Mouse (Mus musculus): ENCODE measurements at regions not wholly inside any gene's neighbourhood (a gene's known extent, or its start where the extent isn't known, plus 50 kb on each side); places are given as distances from the start of the nearest gene placed in this dataset.

- ATAC-seq (ENCODE audit: poor library complexity, severe bottlenecking) = no peak
Measured at GRCm38 (mm10) chr1:136717830-136718517, 93.3 kb downstream of the Zfp281 start.

GRCm38 (mm10) chr1:136723839-136724443, 99.2 kb downstream of the Zfp281 start:
- ATAC-seq (ENCODE audit: poor library complexity, severe bottlenecking) = no peak

GRCm38 (mm10) chr1:136725242-136725641, 100.5 kb downstream of the Zfp281 start:
- no peak for ATAC-seq (ENCODE audit: poor library complexity, severe bottlenecking)

DNA sequence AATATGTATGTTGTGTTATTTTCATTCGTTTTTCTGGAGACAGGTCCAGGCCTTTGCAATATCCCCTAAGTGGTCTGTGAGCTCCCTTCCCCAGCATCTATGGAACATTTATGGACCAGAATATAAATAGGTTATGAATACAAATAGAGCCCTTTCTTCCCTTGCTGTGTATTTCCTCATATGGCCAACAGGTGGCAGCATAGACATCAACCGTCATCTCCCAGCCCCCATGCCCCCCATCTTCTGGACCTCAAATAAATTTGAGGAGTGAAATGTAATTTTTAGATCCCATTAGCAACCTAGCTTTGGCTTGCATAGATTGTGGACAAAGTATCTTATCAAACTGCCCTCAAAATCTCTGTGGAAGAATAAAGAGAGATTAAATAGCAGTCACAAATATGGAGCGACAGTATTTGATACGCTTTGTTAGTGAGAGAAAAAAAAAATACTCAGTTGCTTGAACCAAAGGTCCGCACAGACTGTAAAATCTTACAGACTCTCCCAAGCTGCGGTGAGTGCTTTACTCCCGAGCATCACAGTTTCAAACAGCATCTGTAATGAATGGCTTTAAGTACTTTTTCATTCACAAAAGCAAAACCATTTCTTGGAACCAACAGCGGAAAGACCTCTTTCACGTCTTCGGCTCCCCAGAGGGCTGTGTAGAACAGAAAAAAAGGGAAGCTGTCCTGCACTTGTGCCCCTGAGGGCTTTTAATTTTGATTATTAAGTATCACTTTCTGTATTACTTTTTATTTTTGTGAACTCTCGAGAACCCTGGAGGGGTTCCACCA, 101.6 kb downstream of the Zfp281 start:
- peak; percentile 80 for ATAC-seq (ENCODE audit: poor library complexity, severe bottlenecking)

- ATAC-seq (ENCODE audit: poor library complexity, severe bottlenecking) = no peak
Measured at GRCm38 (mm10) chr1:136727868-136728631, 103.3 kb downstream of the Zfp281 start.

DNA sequence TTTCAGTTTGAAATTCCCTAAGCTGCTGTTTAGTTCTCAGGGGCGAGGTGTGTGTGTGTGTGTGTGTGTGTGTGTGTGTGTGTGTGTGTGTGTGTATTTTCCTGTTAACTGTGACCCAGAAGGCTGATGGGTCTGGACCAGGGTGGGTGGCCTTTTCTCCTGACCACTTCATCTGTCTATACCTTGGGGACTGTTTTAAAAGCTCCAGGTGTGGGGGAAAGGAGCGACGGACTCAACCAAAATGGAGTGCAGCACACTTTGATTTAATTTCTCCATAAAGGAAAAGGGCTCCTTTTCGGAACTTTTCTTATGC, 103.9 kb downstream of the Zfp281 start:
- ATAC-seq (ENCODE audit: poor library complexity, severe bottlenecking) = no peak

- ATAC-seq (ENCODE audit: poor library complexity, severe bottlenecking) = no peak
Measured at GRCm38 (mm10) chr1:136730638-136731037, 105.9 kb downstream of the Zfp281 start.

- ATAC-seq (ENCODE audit: poor library complexity, severe bottlenecking) = no peak
Measured at GRCm38 (mm10) chr1:136738030-136738429, 113.3 kb downstream of the Zfp281 start.

GRCm38 (mm10) chr1:136739486-136739885, 114.8 kb downstream of the Zfp281 start:
- peak; percentile 84 for ATAC-seq (ENCODE audit: poor library complexity, severe bottlenecking)

DNA sequence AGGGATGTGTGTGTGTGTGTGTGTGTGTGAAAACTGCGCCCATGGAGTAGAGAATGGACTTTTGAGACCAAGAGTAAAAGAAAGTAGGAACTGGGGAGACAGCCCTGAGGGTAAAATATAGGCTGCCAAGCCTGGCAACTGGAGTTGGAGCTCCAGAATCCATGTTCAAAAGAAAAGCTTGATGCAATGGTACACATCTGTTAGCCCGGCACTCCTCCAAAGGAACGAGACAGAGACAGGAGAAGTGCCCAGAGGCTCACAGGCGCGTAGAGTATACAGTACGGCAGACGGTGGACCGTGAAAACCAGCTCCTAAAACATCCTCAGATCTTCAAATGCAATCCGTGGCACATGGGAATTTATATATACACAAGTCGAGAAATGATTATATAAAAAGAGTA, 116.4 kb downstream of the Zfp281 start:
- ATAC-seq (ENCODE audit: poor library complexity, severe bottlenecking) = no peak

GRCm38 (mm10) chr1:136749188-136749587, 124.5 kb downstream of the Zfp281 start:
- ATAC-seq (ENCODE audit: poor library complexity, severe bottlenecking) = peak; percentile 76

DNA sequence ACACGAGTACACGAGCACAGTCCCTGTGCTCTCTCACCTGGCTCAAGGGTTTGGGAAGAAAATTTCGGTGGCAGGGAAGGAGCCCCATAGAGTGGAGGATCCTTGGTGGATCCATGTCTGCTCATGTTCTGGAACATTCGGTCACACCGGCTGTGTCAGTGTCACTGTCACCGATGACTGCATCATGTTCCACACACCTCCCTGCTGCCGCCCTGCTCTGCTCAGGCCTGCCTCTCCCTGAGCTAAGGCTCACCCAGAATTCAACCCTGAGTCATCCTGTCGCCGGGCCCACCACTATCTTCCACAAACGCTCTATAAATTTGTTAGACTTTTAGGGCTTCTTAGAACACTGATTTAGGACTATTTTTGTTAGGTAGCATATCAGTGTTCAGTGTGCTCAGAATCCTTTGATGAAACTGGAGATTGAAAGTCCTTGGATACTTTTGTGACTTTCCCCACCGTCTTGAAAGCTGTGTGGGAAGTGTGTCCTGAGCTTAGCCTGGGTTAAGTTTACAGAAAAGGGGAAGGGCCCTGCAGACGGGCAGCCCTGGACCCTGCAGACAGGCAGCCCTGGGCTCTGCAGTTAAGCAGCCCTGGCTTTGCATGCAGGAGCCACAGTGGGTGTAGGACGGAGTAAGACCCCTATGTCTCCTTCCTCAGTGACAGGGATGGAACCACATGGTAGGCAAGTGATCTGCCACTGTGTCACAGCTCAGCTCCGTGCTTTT, 126.9 kb downstream of the Zfp281 start:
- ATAC-seq (ENCODE audit: poor library complexity, severe bottlenecking) = no peak

DNA sequence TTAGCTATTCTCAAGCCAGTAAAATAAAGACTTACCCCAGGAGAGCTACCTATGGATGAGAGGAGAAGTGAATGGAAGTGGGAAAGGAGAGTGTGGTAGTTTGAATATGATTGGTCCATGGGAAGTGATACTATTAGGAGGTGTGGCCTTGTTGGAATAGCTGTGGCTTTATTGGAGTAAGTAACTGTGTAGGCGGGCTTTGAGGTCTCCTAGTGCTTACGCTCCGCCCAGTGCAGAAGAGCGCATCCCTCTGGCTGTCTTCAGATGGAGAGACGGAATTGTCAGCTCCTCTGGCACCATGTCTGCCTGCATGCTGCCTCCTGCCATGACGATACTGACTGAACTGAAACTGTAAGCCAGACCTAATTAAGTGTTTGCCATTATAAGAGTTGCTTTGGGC, 129.6 kb downstream of the Zfp281 start:
- ATAC-seq (ENCODE audit: poor library complexity, severe bottlenecking) = no peak

GRCm38 (mm10) chr1:136758730-136759129, 134.0 kb downstream of the Zfp281 start:
- no peak for ATAC-seq (ENCODE audit: poor library complexity, severe bottlenecking)

GRCm38 (mm10) chr1:136759164-136759563, 134.5 kb downstream of the Zfp281 start:
- no peak for ATAC-seq (ENCODE audit: poor library complexity, severe bottlenecking)

DNA sequence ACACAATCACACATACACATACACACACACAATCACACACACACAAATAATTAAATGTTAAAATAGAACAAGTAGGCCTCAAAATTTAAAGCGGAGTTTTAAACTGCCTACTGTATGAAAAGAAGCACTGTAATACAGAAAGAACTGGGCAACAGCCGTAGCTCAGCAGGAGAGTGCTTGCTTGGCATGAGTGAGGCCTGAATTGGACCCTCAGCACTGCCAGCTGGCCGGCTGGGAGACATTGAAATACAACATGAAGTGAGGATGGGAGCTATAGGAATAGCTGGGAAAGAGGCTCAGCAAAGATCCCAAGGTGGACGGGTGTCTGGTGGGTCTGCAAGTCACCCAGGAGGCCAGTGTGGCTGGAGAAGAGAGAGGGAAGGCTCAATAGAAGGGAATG, 136.8 kb downstream of the Zfp281 start:
- no peak for ATAC-seq (ENCODE audit: poor library complexity, severe bottlenecking)

- no peak for ATAC-seq (ENCODE audit: poor library complexity, severe bottlenecking)
Measured at GRCm38 (mm10) chr1:136768969-136769401, 144.3 kb downstream of the Zfp281 start.

DNA sequence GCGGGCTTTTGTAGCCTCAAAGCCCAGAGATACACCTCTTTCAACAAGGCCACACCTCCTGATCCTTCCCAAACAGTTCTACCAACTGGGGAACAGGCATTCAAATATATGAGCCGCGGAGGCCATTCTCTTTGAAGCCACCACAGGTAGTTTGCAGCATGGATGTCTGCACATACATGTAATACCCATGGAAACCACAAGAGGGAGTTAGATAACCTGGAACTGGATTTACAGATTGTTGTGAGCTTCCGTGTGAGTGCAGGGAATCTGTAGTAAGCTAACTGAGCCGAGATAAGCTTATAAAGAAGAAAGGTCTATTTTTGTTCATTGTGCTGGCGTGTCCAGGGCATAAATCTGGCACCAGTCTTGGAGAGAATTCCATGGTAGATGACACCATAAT, 149.0 kb downstream of the Zfp281 start:
- no peak for ATAC-seq (ENCODE audit: poor library complexity, severe bottlenecking)

GRCm38 (mm10) chr1:136776211-136776610, 151.5 kb downstream of the Zfp281 start:
- ATAC-seq (ENCODE audit: poor library complexity, severe bottlenecking) = no peak

DNA sequence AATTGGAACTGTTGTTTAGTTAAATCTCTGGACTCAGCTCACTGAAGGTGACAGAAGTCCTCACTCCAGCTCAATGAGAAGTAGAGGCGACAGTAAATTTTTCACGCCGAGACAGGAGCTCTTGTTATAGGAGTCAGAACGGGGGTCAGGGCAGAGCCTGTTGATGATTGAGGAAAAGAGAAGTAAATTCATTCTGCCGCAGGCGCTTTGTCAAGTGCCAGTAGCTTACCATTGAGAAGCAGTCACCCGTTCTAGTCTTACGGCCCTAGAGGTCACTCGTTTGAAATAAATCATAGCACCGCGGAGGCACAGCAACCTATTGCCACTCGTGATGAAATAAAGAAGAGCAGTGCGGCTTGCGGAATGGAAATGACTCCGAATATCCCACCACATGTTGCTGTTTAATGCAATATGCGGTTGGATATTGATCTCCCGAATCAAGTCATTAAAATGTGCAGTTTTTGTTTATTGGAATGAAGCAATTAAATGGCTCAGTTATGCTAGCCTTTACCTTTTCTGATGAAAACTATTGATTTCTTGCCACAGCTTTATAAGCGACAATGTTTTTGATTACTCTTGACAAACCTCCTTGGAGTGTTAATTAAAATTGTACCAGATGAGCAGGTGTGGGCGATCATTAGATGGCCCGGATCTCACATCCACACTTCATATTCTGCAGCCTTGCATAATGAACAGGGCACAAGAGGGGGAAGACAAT, 152.7 kb downstream of the Zfp281 start:
- ATAC-seq (ENCODE audit: poor library complexity, severe bottlenecking) = no peak
